In the genomic region with DNA sequence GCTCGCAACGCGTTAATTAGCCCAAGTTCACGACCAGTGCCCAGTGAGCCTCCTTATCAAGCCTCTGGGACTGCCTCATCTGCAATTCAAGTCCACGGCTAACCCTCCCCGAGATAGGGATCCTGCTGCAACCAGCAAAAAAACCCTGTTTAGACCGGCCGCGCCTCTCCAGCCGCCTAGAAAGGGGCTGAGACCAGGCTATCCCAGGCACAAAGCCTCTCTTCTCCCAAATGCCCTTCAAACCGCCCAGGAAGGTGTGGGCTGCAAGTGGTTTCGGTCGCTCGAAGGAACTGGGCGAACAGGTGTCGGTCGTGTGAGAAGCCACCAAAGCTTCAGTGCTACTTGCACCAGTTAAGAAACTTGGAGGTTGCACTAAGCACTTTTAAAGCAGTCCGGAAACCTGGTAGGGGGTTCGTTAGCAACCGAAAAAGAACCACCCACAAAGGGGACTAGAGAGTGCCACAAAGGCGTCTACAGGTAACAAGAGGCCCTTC, we compare ENCODE assay signal across 8 mouse cellular contexts. TPM values are rescaled to one million over a fixed set of nuclear protein-coding genes. Genes with fewer than 3 reads are reported as not detected.
A peak's percentile ranks its signal among the peaks of the same experiment; 100 is the strongest.
DNase-seq lines count a peak whose midpoint lies in the region; ATAC-seq and TF ChIP-seq lines count a peak whose summit lies in the region.

No protein-coding gene starts in this region.

- TF ChIP-seq CTCF in heart, postnatal 0 days (IDR thresholded peaks at IDR 0.05; ENCODE audit: low read depth), result no peak

- no peaks in the 10 kb centered on the region for H3K27me3 ChIP-seq in heart, postnatal 0 days (ENCODE audit: control insufficient read depth, insufficient read depth, low read length)
- H3K27me3 ChIP-seq in limb, embryonic 10.5 days (ENCODE audit: low read depth, poor library complexity, severe bottlenecking), result peaks cover 44% of the 10 kb centered on the region
- no peaks in the 10 kb centered on the region for H3K27me3 ChIP-seq in stomach, embryonic 15.5 days (replicated peaks)

- no peak for ATAC-seq in heart, postnatal 0 days (ENCODE audit: insufficient read depth, low read depth)
- ATAC-seq in megakaryocyte-erythroid progenitor cell, adult 5-6 weeks (replicated peaks; ENCODE audit: low FRiP score, low TSS enrichment, poor library complexity, severe bottlenecking), result peak; percentile 54
- no peak for ATAC-seq in stomach, embryonic 15.5 days (ENCODE audit: insufficient read depth, low FRiP score, low read depth)

- H3K9me3 ChIP-seq in heart, postnatal 0 days (replicated peaks; ENCODE audit: control insufficient read depth, low read length), result no peaks in the 10 kb centered on the region
- H3K9me3 ChIP-seq in limb, embryonic 10.5 days (replicated peaks), result no peaks in the 10 kb centered on the region
- no peaks in the 10 kb centered on the region for H3K9me3 ChIP-seq in stomach, embryonic 15.5 days

- TF ChIP-seq EP300 in heart, postnatal 0 days (IDR thresholded peaks at IDR 0.05; ENCODE audit: low read depth), result no peak

- under 1% methylated on average over 21 of the region's 21 CpGs for WGBS in heart, postnatal 0 days
- WGBS in limb, embryonic 10.5 days, result 1% methylated on average over 21 of the region's 21 CpGs
- WGBS in stomach, embryonic 15.5 days, result under 1% methylated on average over 21 of the region's 21 CpGs

- H3K4me1 ChIP-seq in heart, postnatal 0 days (ENCODE audit: control insufficient read depth, insufficient read depth), result peaks cover 29% of the 10 kb centered on the region
- peaks cover 38% of the 10 kb centered on the region for H3K4me1 ChIP-seq in limb, embryonic 10.5 days
- H3K4me1 ChIP-seq in stomach, embryonic 15.5 days, result peaks cover 26% of the 10 kb centered on the region

- H3K27ac ChIP-seq in heart, postnatal 0 days (ENCODE audit: low read depth), result peak overlapping the region; percentile 96
- peak overlapping the region; percentile 95 for H3K27ac ChIP-seq in limb, embryonic 10.5 days
- peak overlapping the region; percentile 97 for H3K27ac ChIP-seq in stomach, embryonic 15.5 days

- no peaks in the 10 kb centered on the region for H3K36me3 ChIP-seq in heart, postnatal 0 days (replicated peaks; ENCODE audit: control insufficient read depth, insufficient read depth, low read length)
- H3K36me3 ChIP-seq in limb, embryonic 10.5 days, result no peaks in the 10 kb centered on the region
- no peaks in the 10 kb centered on the region for H3K36me3 ChIP-seq in stomach, embryonic 15.5 days

- peak; percentile 50 for DNase-seq in embryo, embryonic 10 days (ENCODE audit: low spot score)
- DNase-seq in embryo, embryonic 9.5 days (ENCODE audit: extremely low spot score), result no peak
- peak; percentile 65 for DNase-seq in embryo, embryonic 10.5 days (ENCODE audit: low spot score)
- peak; percentile 49 for DNase-seq in heart, postnatal 0 days (ENCODE audit: low spot score)
- no peak for DNase-seq in limb, embryonic 10.5 days (ENCODE audit: low spot score)
- DNase-seq in left cerebral cortex, adult 11 months (ENCODE audit: low spot score), result no peak

- peak overlapping the region; percentile 90 for H3K4me2 ChIP-seq in heart, postnatal 0 days (ENCODE audit: low read depth, low read length)
- H3K4me2 ChIP-seq in stomach, embryonic 15.5 days, result peak overlapping the region; percentile 84

- H3K4me3 ChIP-seq in heart, postnatal 0 days (ENCODE audit: low read depth, low read length), result peak overlapping the region; percentile 87
- peak overlapping the region; percentile 85 for H3K4me3 ChIP-seq in limb, embryonic 10.5 days
- peak overlapping the region; percentile 88 for H3K4me3 ChIP-seq in stomach, embryonic 15.5 days (replicated peaks)

- H3K9ac ChIP-seq in heart, postnatal 0 days (replicated peaks; ENCODE audit: low read depth, low read length), result peak overlapping the region; percentile 93
- H3K9ac ChIP-seq in stomach, embryonic 15.5 days, result peak overlapping the region; percentile 81

RNA-seq across cellular contexts. Expression of a gene that starts 0.5 kb away (rescaled TPM):
- total RNA-seq in heart, postnatal 0 days (2014; rRNA removed; ENCODE audit: low replicate concordance), result 91.3 and 103 TPM in 2 replicates
- 126 and 141 TPM in 2 replicates for polyA plus RNA-seq in heart, postnatal 0 days (2015; fragmentation: Nextera tagmentation; extraction: Ambion mirVana)
- polyA plus RNA-seq in limb, embryonic 10.5 days (2016; fragmentation: Nextera tagmentation; extraction: Ambion mirVana), result 24.8 and 26.2 TPM in 2 replicates
- total RNA-seq in megakaryocyte-erythroid progenitor cell, adult 5-6 weeks (2014; fragmentation: Nextera tagmentation), result 82.2 and 85.0 TPM in 2 replicates
- total RNA-seq in megakaryocyte-erythroid progenitor cell, adult 5-6 weeks (2017), result 161 and 203 TPM in 2 replicates
- polyA plus RNA-seq in stomach, embryonic 15.5 days (2015; fragmentation: Nextera tagmentation; extraction: Ambion mirVana), result 223 and 228 TPM in 2 replicates

Comparison
In these comparisons a context has a peak if more than half of its experiments do, and no peak if none do; other contexts are left out.
1. DNase-seq: peak in embryo, embryonic 10 days (single experiment), embryo, embryonic 10.5 days (single experiment) and heart, postnatal 0 days (single experiment); none in embryo, embryonic 9.5 days (single experiment), limb, embryonic 10.5 days (single experiment) and left cerebral cortex, adult 11 months (single experiment).
2. Peak in every context shown above with its lines, with median percentiles within 50 percentile points of each other: H3K27ac ChIP-seq and H3K4me3 ChIP-seq.